Mouse (Mus musculus) ES-E14 (cell line): ENCODE data around the gene Acvrl1.

Source experiments
- CHD2 ChIP-seq: IDR thresholded peaks from 2 replicates; pipeline ENCODE4 v1.6.1; 2014; ENCODE audit warnings: mild to moderate bottlenecking, low read depth, low read length, inconsistent platforms
- HCFC1 ChIP-seq: IDR thresholded peaks from 2 replicates; pipeline ENCODE4 v1.6.1; 2012; ENCODE audit warnings: low read length, inconsistent platforms, borderline replicate concordance; ENCODE audit not compliant: insufficient read depth
- MAFK ChIP-seq: IDR thresholded peaks from 2 replicates; pipeline ENCODE4 v1.6.1; 2014; ENCODE audit warnings: mild to moderate bottlenecking, low read depth, low read length, inconsistent platforms; ENCODE audit not compliant: insufficient read depth
- ZNF384 ChIP-seq: IDR thresholded peaks from 2 replicates; pipeline ENCODE4 v1.6.1; 2012; ENCODE audit warnings: low read depth, low read length, inconsistent platforms

- TF ChIP-seq MAFK (no peak), HCFC1 (no peak), CHD2 (no peak), ZNF384 (no peak)
Observed at GRCm38 (mm10) chr15:101175131-101175460, 46.8 kb downstream of the Acvrl1 start.
